Mouse (Mus musculus) embryonic facial prominence, embryonic 10.5 days (tissue): Measurements from ENCODE around the gene Sema3d. TPM values are rescaled to one million over a fixed set of nuclear protein-coding genes. Genes with fewer than 3 reads are reported as not detected.

Experiments used
- DNase-seq: peaks from one replicate; pipeline ENCODE4 v3.0.0-alpha.2; 2017; ENCODE audit warnings: low spot score
- H3K27ac ChIP-seq: fragments of 300-500 bp; sonication (generic); replicated peaks from 2 replicates; pipeline ENCODE4 v1.5.1; 2016; ENCODE audit warnings: mild to moderate bottlenecking
- H3K27me3 ChIP-seq: fragments of 300-500 bp; sonication (generic); replicated peaks from 2 replicates; pipeline ENCODE4 v1.6.1; 2016; ENCODE audit warnings: low read depth, mild to moderate bottlenecking; ENCODE audit not compliant: poor library complexity, severe bottlenecking
- H3K36me3 ChIP-seq: fragments of 300-500 bp; sonication (generic); replicated peaks from 2 replicates; pipeline ENCODE4 v1.6.1; 2016; ENCODE audit warnings: mild to moderate bottlenecking, moderate library complexity
- H3K4me1 ChIP-seq: fragments of 300-500 bp; sonication (generic); 2 replicates; pipeline ENCODE4 v1.6.1; 2016
- H3K4me3 ChIP-seq: fragments of 300-500 bp; sonication (generic); 2 replicates; pipeline ENCODE4 v1.5.1; 2016; ENCODE audit warnings: mild to moderate bottlenecking, moderate library complexity
- H3K9me3 ChIP-seq: fragments of 300-500 bp; sonication (generic); 2 replicates; pipeline ENCODE4 v1.6.1; 2016; ENCODE audit warnings: mild to moderate bottlenecking
- WGBS: fragments of 180-500 bp; shearing (Covaris S2); methylation state at CpG from one replicate; pipeline ENCODE4 v1.1.7; 2016; 5-methylcytosine and 5-hydroxymethylcytosine counted together
- polyA plus RNA-seq: library from polyadenylated mRNA; unstranded; fragments of >200 nt; fragmentation: Nextera tagmentation; extraction: Ambion mirVana; gene quantifications from 2 replicates; pipeline ENCODE4 v1.2.1, GENCODE M21; 2016

The Sema3d gene
- polyA plus RNA-seq, 1 experiment from 2014 or later: 8.6 TPM

DNA sequence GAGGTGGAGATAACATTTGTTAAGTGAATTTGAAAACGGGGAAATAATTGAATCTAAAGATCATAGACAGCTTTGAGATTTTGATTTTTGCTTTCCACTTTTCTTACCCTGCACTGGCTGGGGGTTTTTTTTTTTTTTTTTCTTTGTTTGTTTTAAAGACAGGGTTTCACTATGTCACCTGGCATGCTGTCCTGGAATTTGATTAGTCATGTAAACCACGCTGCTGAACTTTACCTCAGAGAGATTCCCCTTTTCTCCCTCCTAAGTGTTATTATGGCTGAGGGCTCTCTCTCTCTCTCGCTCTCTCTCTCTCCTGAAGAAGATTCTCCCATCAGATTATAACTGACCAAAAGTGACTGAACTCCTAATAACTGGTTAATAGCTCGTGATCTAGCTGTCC, 191.4 kb downstream of the Sema3d start:
- WGBS: 53% methylated on average over 4 of the region's 4 CpGs
- Histone ChIP-seq H3K27me3 (no peaks in the 10 kb centered on the region), H3K27ac (no peak overlapping the region), H3K36me3 (no peaks in the 10 kb centered on the region), H3K4me1 (peaks cover 24% of the 10 kb centered on the region), H3K4me3 (no peak overlapping the region), H3K9me3 (no peaks in the 10 kb centered on the region)
- DNase-seq: no peak

DNA sequence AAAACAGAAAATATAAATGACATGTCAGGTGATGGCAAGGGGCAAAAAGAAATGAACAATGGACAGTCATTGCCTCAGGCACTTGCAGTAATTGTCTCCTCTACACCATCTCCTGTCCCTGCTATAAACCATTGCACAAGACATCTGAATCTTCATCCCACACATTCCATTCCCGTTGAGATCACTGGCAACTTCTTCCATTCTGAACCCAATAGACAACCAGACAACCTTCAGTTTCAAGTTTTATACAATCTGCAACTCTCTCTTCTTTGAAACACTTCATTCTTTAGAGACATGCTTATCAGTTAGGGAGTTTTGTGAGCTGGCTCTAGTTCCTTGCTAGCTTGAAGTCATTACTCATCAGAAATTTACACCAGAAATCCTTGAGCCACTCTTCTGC, 192.1 kb downstream of the Sema3d start:
- DNase-seq: no peak
- Histone ChIP-seq H3K4me3 (no peak overlapping the region), H3K27me3 (no peaks in the 10 kb centered on the region), H3K36me3 (no peaks in the 10 kb centered on the region), H3K4me1 (peaks cover 32% of the 10 kb centered on the region), H3K9me3 (no peaks in the 10 kb centered on the region), H3K27ac (no peak overlapping the region)
- 71% methylated on average over 1 of the region's 1 CpGs for WGBS

DNA sequence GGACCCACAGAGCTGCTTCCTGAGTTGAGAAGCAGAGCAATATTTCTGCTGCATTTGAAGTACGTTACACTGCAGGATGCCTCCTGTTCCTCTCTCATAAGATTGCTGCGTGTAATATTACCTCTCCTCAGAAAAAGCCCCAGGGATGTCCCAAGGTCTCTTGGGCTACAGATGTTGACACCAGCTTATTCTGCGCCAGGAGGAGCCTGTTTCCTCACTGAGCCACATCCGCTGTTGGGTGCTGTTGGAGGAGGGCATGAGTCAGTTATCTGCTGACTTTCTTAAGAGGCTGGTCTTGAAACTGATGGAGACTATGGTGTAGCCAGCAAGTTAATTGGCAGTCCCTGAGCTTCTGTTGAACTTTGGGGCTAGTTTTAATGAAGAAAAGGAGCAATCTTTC, 196.6 kb downstream of the Sema3d start:
- Histone ChIP-seq H3K27ac (peak overlapping the region; percentile 54), H3K9me3 (no peaks in the 10 kb centered on the region), H3K36me3 (no peaks in the 10 kb centered on the region), H3K4me1 (peaks cover 29% of the 10 kb centered on the region), H3K27me3 (no peaks in the 10 kb centered on the region), H3K4me3 (no peak overlapping the region)
- DNase-seq: no peak
- WGBS: 43% methylated on average over 4 of the region's 4 CpGs

DNA sequence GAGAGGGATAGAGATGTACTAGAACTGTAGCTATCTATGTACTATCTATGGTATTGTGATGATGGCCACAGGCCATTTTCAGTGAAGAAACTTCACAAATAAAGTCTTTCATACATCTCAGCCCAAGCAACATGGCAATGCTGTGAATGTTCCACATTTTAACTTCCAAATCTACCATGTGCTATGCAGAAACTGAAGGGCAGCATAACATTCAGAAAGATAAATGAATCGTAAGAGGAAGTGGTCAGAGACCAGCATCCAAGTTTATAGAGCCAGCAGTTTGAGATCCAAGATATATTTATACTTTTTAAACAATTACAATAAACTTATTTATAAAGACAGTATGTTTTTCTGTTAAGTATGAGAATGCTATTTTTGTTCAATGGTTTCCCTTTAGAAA, 199.4 kb downstream of the Sema3d start:
- no peak overlapping the region for H3K4me3 ChIP-seq
- H3K27me3 ChIP-seq: no peaks in the 10 kb centered on the region
- DNase-seq: no peak
- 99% methylated on average over 1 of the region's 1 CpGs for WGBS
- no peak overlapping the region for H3K27ac ChIP-seq
- H3K4me1 ChIP-seq: peaks cover 26% of the 10 kb centered on the region
- H3K36me3 ChIP-seq: no peaks in the 10 kb centered on the region
- no peaks in the 10 kb centered on the region for H3K9me3 ChIP-seq

DNA sequence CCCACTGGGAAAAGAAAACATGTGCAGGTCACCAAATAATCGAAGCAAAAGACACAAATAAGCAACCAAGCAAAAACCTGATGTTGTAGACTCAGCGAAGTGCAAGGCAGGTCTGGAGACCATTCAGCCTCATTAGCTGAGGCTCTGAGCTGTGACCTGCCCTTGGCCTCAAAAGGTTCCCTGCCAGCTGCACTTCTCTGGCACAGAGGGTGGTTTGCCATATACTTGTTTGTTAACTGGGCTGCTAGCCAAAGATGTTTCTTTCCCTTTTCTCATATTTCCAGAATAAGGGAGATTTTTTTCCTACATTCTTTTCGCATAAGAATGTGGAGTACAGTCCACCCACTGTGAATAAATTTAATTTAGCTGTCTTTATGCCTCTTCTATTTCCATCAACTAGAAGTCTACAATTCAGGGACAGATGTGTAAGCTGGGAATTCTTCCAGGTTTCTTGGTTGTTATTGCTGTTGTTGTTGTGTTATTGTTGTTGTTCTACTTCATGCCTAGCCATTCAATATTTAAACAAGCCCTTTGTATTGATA, 200.2 kb downstream of the Sema3d start:
- 49% methylated on average over 3 of the region's 3 CpGs for WGBS
- Histone ChIP-seq H3K27ac (no peak overlapping the region), H3K9me3 (no peaks in the 10 kb centered on the region), H3K27me3 (no peaks in the 10 kb centered on the region), H3K36me3 (no peaks in the 10 kb centered on the region), H3K4me1 (peaks cover 26% of the 10 kb centered on the region), H3K4me3 (no peak overlapping the region)
- DNase-seq: peak; percentile 37

DNA sequence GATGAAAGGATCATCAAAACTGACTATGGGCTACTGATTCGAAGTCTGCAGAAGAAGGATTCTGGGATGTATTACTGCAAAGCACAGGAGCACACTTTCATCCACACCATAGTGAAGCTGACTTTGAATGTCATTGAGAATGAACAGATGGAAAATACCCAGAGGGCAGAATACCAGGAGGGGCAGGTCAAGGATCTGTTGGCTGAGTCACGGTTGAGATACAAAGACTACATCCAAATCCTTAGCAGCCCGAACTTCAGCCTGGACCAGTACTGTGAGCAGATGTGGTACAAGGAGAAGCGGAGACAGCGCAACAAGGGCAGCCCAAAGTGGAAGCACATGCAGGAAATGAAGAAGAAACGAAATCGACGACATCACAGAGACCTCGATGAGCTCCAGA, 201.7 kb downstream of the Sema3d start:
- Histone ChIP-seq H3K36me3 (no peaks in the 10 kb centered on the region), H3K4me1 (peaks cover 20% of the 10 kb centered on the region), H3K27ac (no peak overlapping the region), H3K9me3 (no peaks in the 10 kb centered on the region), H3K27me3 (no peaks in the 10 kb centered on the region), H3K4me3 (no peak overlapping the region)
- DNase-seq: peak; percentile 55
- 45% methylated on average over 9 of the region's 9 CpGs for WGBS

DNA sequence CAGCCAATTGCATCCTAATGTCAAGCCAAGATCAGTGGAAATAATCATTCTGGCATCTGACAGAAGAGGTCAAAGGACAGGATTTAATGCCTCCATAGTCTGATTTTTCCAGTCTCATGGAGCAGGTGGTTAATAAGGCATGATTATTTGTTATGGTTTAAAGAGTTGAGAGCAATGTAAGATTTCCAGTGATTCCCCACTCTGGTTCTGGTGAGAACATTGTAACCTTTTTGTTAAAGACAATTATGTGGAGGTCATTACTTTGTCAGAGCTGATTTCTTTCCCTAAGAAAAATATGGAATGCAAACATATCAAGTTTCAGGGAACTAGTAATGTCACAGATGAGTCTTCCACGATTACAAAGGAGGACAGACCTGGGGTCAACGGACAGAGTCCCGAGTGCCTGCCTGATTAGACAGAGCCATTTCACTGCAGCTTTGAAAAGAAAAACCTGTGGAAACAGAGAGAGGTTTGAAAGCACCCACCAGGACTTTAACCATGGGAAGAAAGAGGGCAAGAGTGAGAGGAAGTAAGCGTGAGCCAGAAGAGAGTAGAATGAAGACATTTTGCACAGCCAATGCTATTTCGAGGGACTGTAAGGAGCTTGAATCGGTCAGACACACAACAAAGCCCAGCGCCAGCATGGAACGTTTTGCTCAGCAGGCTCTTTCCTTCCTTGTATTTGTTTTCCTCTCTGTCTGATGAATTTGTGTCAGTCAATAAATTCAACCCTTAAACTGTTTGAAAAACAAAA, 251.2 kb downstream of the Sema3d start:
- Histone ChIP-seq H3K27me3 (no peaks in the 10 kb centered on the region), H3K4me1 (peaks cover 24% of the 10 kb centered on the region), H3K27ac (peak overlapping the region; percentile 61), H3K36me3 (no peaks in the 10 kb centered on the region), H3K9me3 (no peaks in the 10 kb centered on the region), H3K4me3 (no peak overlapping the region)
- 19% methylated on average over 8 of the region's 8 CpGs for WGBS
- DNase-seq: peak; percentile 63

DNA sequence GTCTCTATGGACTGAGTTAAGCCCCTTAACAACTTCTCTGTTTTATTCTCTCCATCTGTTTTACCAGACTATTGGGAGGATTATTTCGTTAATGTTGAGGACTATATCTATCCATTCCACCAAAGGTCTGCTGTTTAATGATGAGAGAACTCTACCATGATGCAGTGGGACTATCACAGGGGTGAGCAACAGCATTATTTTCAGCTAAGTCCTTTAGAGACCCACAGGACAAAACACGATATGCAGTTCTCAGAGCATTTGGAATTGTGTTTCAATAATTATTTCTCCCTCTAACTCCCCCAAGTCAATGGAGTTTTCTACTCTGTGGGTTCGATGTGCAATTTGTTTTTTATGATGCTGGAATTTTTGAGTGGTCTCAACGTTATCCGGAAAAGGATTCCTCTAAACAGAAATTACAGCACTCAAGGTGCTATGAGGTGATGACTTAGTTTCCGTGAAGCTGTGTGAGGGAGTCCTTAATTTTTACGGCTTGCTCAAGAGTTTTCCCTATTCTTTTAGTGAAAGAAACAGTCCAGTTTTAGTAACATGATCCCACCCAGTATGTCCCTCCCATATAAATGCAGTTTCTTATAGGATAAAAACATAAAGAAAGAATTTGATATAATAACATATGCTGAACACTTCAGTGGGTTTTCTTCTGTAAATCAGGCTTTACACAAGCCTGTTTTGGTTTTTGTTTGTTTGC, 254.7 kb downstream of the Sema3d start:
- no peak for DNase-seq
- Histone ChIP-seq H3K27ac (no peak overlapping the region), H3K4me3 (no peak overlapping the region), H3K4me1 (peaks cover 24% of the 10 kb centered on the region), H3K36me3 (no peaks in the 10 kb centered on the region), H3K27me3 (no peaks in the 10 kb centered on the region), H3K9me3 (no peaks in the 10 kb centered on the region)
- 87% methylated on average over 7 of the region's 7 CpGs for WGBS
